Mouse (Mus musculus) heart, adult 9 months (tissue): ENCODE results near the gene Fam172a.
A peak's percentile ranks its signal among the peaks of the same experiment; 100 is the strongest.
"Not testable (repeated sequence)": the region's sequence is repeated elsewhere in the genome, so short reads cannot be mapped to it uniquely, and the experiment has no call there.

Experiments used
- DNase-seq, 2 experiments: peaks; one replicate each; pipeline ENCODE4 v3.0.0; 2022; ENCODE audit warnings: low spot score in 2 of 2

The Fam172a gene

GRCm38 (mm10) chr13:77701733-77702132 lies at the start of gene Fam172a:
TSS of gene Fam172a (plus strand) at chr13:77702033.
- not testable (repeated sequence) for DNase-seq

- no peak for DNase-seq
Measured at GRCm38 (mm10) chr13:77688651-77689050, 13.2 kb upstream of the Fam172a start.

- peak; percentile 88 to 92 for DNase-seq
Measured at GRCm38 (mm10) chr13:77708514-77709013, 6.7 kb downstream of the Fam172a start.

- DNase-seq = no peak
Measured at GRCm38 (mm10) chr13:77717499-77717898, 15.7 kb downstream of the Fam172a start.

GRCm38 (mm10) chr13:77742822-77743221 lies 41.0 kb downstream of the Fam172a start:
- no peak for DNase-seq

- no peak for DNase-seq
Measured at GRCm38 (mm10) chr13:77777606-77778005, 75.8 kb downstream of the Fam172a start.

- DNase-seq = not testable (repeated sequence)
Measured at GRCm38 (mm10) chr13:77807341-77807740, 105.5 kb downstream of the Fam172a start.

- no peak for DNase-seq
Measured at GRCm38 (mm10) chr13:77810449-77810848, 108.6 kb downstream of the Fam172a start.

- DNase-seq = no peak
Measured at GRCm38 (mm10) chr13:77826138-77826537, 124.3 kb downstream of the Fam172a start.

- no peak for DNase-seq
Measured at GRCm38 (mm10) chr13:77843017-77843654, 141.3 kb downstream of the Fam172a start.

GRCm38 (mm10) chr13:77848868-77849267 lies 147.0 kb downstream of the Fam172a start:
- no peak for DNase-seq

- no peak for DNase-seq
Measured at GRCm38 (mm10) chr13:77864804-77865203, 163.0 kb downstream of the Fam172a start.

GRCm38 (mm10) chr13:77868314-77868713 lies 166.5 kb downstream of the Fam172a start:
- no peak for DNase-seq

GRCm38 (mm10) chr13:77878120-77878519 lies 176.3 kb downstream of the Fam172a start:
- DNase-seq = no peak

GRCm38 (mm10) chr13:77878545-77878944 lies 176.7 kb downstream of the Fam172a start:
- DNase-seq = no peak

- no peak for DNase-seq
Measured at GRCm38 (mm10) chr13:77897619-77898018, 195.8 kb downstream of the Fam172a start.

- DNase-seq = no peak
Measured at GRCm38 (mm10) chr13:77898066-77898796, 196.4 kb downstream of the Fam172a start.

GRCm38 (mm10) chr13:77899725-77900124 lies 197.9 kb downstream of the Fam172a start:
- no peak for DNase-seq

GRCm38 (mm10) chr13:77900843-77901242 lies 199.0 kb downstream of the Fam172a start:
- no peak for DNase-seq

GRCm38 (mm10) chr13:77909184-77909583 lies 207.4 kb downstream of the Fam172a start:
- DNase-seq = no peak

- no peak for DNase-seq
Measured at GRCm38 (mm10) chr13:77922834-77923233, 221.0 kb downstream of the Fam172a start.

GRCm38 (mm10) chr13:77957611-77958010 lies 255.8 kb downstream of the Fam172a start:
- DNase-seq = no peak
